Mouse (Mus musculus) B cell, adult 62 days (primary cell): ENCODE measurements around the gene Jak2. TPM values are rescaled to one million over a fixed set of nuclear protein-coding genes. Genes with fewer than 3 reads are reported as not detected.

Source experiments
- total RNA-seq: library from RNA; stranded (reverse); gene quantifications from 4 replicates; pipeline ENCODE4 v1.2.4, GENCODE M21; 2023

Gene Jak2
- total RNA-seq: 49.1 to 55.0 TPM (median 53.9 TPM) in 4 replicates

GRCm38 (mm10) chr19:29251191-29251957, at the start of gene Jak2:
Jak2 (plus strand) TSS chr19:29251828.

GRCm38 (mm10) chr19:29325053-29325851, 73.6 kb downstream of the Jak2 start, which contains the start of gene Insl6:
Insl6 (minus strand) TSS chr19:29325356.

GRCm38 (mm10) chr19:29334068-29334745, 82.6 kb downstream of the Jak2 start, which contains the start of gene Rln1:
Rln1 (minus strand) TSS chr19:29334670.

Other genes starting within 250 kb of the Jak2 start
- gene Ak3, start 203.9 kb upstream of the Jak2 start, total RNA-seq: 16.4 to 18.1 TPM (median 17.2 TPM) in 4 replicates
- gene Rcl1, start 150.5 kb upstream of the Jak2 start, total RNA-seq: 21.4 to 24.1 TPM (median 23.0 TPM) in 4 replicates
- gene Insl6, start 73.5 kb downstream of the Jak2 start, total RNA-seq: 4.7 to 7.2 TPM (median 5.4 TPM) in 4 replicates
- gene Rln1, start 82.8 kb downstream of the Jak2 start, total RNA-seq: 0.83 TPM in 1 of 4 replicates, not detected in the others
- gene Plgrkt, start 115.6 kb downstream of the Jak2 start, total RNA-seq: 139 to 162 TPM (median 149 TPM) in 4 replicates
- 143 to 166 TPM (median 153 TPM) in 4 replicates for gene Cd274, start 115.6 kb downstream of the Jak2 start, total RNA-seq
- 4.1 to 7.5 TPM (median 5.4 TPM) in 4 replicates for gene Pdcd1lg2, start 159.1 kb downstream of the Jak2 start, total RNA-seq